Mouse (Mus musculus): Measurements from ENCODE around the gene Ikbke. TPM values are rescaled to one million over a fixed set of nuclear protein-coding genes. Genes with fewer than 3 reads are reported as not detected.

The Ikbke gene
- polyA plus RNA-seq, 1 experiment: 1.5 TPM

DNA sequence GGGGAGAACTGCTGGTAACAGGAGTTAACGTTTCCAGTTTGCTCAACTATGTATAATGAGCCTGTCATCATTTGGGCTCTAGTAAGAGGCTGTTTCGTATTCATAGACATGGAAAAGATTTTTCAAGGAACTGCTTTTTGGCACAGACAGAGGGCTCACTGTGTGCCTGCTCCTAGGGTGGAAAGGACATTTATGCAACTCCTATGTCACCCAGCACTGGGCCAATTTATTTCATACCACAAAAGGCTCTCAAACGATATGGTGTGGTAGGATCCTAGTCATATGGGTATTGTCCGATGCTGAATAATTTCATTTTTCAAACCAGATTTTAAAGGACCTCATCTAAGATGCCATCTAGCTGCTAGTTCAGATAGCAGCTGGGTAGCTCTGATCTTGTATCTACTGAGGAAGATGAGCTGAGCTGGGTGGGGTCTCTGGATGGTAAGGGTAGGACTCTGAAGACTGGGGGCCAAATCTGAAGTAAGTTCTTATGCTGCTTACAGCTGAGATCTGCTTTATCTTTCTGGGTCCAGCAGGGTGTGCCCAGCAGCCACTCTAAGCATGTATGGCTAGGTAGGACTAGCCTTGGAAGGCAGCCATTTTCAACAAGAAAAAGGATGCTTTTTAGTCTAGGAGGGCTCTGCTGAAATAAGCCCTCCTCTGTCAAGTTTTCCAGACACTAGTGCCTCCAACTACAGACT, 14.0 kb upstream of the Ikbke start:
- H3K4me3 ChIP-seq (replicated peaks; ENCODE audit: insufficient read depth, low read depth, low read length): no peak overlapping the region
- H3K27me3 ChIP-seq (ENCODE audit: control insufficient read depth, insufficient read depth, low read length): no peaks in the 10 kb centered on the region
- H3K27ac ChIP-seq (ENCODE audit: insufficient read depth, low read length): peak overlapping the region; percentile 45
- H3K4me1 ChIP-seq (ENCODE audit: control insufficient read depth, insufficient read depth, low read length): peaks cover 43% of the 10 kb centered on the region
- peak in 1 of 2 experiments; percentile 46 for DNase-seq
- TF ChIP-seq POLR2A (IDR thresholded peaks at IDR 0.05; ENCODE audit: borderline replicate concordance, insufficient read depth, low read length): no peak
- TF ChIP-seq CTCF (IDR thresholded peaks at IDR 0.05; ENCODE audit: borderline replicate concordance, insufficient read depth, low read depth, low read length): peak; percentile 60; the same call in 1 of the 2 replicates
- WGBS: 27% methylated on average over 4 of the region's 4 CpGs

- H3K27ac ChIP-seq (ENCODE audit: insufficient read depth, low read length): no peak overlapping the region
- 50% methylated on average over 2 of the region's 2 CpGs for WGBS
- peak; percentile 76 to 80 for DNase-seq
- TF ChIP-seq POLR2A (IDR thresholded peaks at IDR 0.05; ENCODE audit: borderline replicate concordance, insufficient read depth, low read length) (no peak), CTCF (IDR thresholded peaks at IDR 0.05; ENCODE audit: borderline replicate concordance, insufficient read depth, low read depth, low read length) (peak; percentile 74)
- H3K4me1 ChIP-seq (ENCODE audit: control insufficient read depth, insufficient read depth, low read length): peaks cover 25% of the 10 kb centered on the region; the same call in 1 of the 2 replicates
- no peaks in the 10 kb centered on the region for H3K27me3 ChIP-seq (ENCODE audit: control insufficient read depth, insufficient read depth, low read length)
- no peak overlapping the region for H3K4me3 ChIP-seq (replicated peaks; ENCODE audit: insufficient read depth, low read depth, low read length)
Measured at GRCm38 (mm10) chr1:131290648-131291047, 11.2 kb upstream of the Ikbke start.

DNA sequence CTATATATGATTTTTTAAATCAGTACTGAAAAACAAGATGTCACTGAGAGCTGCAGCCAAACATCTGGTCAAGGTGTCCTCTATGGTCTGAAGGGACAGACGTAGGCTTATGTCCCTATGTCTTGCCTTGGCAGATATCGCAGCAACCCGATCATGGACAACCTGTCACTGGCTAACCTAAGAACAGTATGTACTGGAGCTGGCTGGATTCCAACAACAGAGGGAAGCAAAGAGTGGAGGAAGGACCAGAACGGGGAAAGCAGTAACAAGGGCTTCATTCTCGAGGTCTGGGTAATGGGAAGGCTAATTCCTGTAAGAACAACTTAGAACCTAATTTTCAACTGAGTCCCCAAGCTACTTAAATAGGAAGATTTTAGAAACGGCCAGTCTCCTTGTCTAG, 9.5 kb upstream of the Ikbke start:
- H3K27ac ChIP-seq (ENCODE audit: insufficient read depth, low read length): no peak overlapping the region
- H3K27me3 ChIP-seq (ENCODE audit: control insufficient read depth, insufficient read depth, low read length): no peaks in the 10 kb centered on the region
- H3K4me1 ChIP-seq (ENCODE audit: control insufficient read depth, insufficient read depth, low read length): peaks cover 13% of the 10 kb centered on the region; the same call in 1 of the 2 replicates
- H3K4me3 ChIP-seq (replicated peaks; ENCODE audit: insufficient read depth, low read depth, low read length): no peak overlapping the region
- no peak for TF ChIP-seq CTCF (IDR thresholded peaks at IDR 0.05; ENCODE audit: borderline replicate concordance, insufficient read depth, low read depth, low read length)
- DNase-seq: no peak
- 28% methylated on average over 6 of the region's 6 CpGs for WGBS

DNA sequence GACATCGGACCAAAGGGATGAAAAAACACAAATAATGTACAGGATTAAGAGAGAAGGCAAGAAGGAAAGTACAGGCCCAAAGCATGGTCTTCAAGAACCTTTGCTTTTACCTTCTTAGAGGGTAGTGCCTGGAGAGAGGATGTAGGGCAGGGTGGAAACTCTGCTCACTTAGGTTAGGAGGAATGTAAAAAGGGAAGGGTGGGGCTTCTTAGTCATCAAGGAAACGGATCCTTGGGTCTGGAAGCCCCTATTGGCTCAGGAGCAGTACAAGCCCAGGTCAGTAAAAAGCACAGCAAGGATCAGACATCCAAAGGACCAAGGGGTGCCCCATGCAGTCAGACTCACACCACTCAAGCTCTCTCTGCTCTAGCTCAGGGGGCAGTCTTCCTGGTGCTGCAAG, 7.9 kb upstream of the Ikbke start:
- TF ChIP-seq POLR2A (IDR thresholded peaks at IDR 0.05; ENCODE audit: borderline replicate concordance, insufficient read depth, low read length) (no peak), CTCF (IDR thresholded peaks at IDR 0.05; ENCODE audit: borderline replicate concordance, insufficient read depth, low read depth, low read length) (no peak)
- DNase-seq: no peak
- WGBS: 33% methylated on average over 2 of the region's 2 CpGs
- Histone ChIP-seq H3K4me1 (ENCODE audit: control insufficient read depth, insufficient read depth, low read length) (peaks cover 8% of the 10 kb centered on the region; the same call in 1 of the 2 replicates), H3K4me3 (replicated peaks; ENCODE audit: insufficient read depth, low read depth, low read length) (no peak overlapping the region), H3K27me3 (ENCODE audit: control insufficient read depth, insufficient read depth, low read length) (no peaks in the 10 kb centered on the region), H3K27ac (ENCODE audit: insufficient read depth, low read length) (no peak overlapping the region)

- Histone ChIP-seq H3K4me1 (ENCODE audit: control insufficient read depth, insufficient read depth, low read length) (peaks cover 8% of the 10 kb centered on the region; the same call in 1 of the 2 replicates), H3K4me3 (replicated peaks; ENCODE audit: insufficient read depth, low read depth, low read length) (no peak overlapping the region), H3K27me3 (ENCODE audit: control insufficient read depth, insufficient read depth, low read length) (no peaks in the 10 kb centered on the region), H3K27ac (ENCODE audit: insufficient read depth, low read length) (no peak overlapping the region)
- 31% methylated on average over 5 of the region's 5 CpGs for WGBS
- DNase-seq: no peak
- no peak for TF ChIP-seq CTCF (IDR thresholded peaks at IDR 0.05; ENCODE audit: borderline replicate concordance, insufficient read depth, low read depth, low read length)
Measured at GRCm38 (mm10) chr1:131286803-131287202, 7.4 kb upstream of the Ikbke start.

- Histone ChIP-seq H3K4me3 (replicated peaks; ENCODE audit: insufficient read depth, low read depth, low read length) (no peak overlapping the region), H3K27me3 (ENCODE audit: control insufficient read depth, insufficient read depth, low read length) (no peaks in the 10 kb centered on the region), H3K4me1 (ENCODE audit: control insufficient read depth, insufficient read depth, low read length) (peaks cover 8% of the 10 kb centered on the region; the same call in 1 of the 2 replicates), H3K27ac (ENCODE audit: insufficient read depth, low read length) (no peak overlapping the region)
- no peak for DNase-seq
- no peak for TF ChIP-seq POLR2A (IDR thresholded peaks at IDR 0.05; ENCODE audit: borderline replicate concordance, insufficient read depth, low read length)
- TF ChIP-seq CTCF (IDR thresholded peaks at IDR 0.05; ENCODE audit: borderline replicate concordance, insufficient read depth, low read depth, low read length): no peak
- WGBS: 94% methylated on average over 4 of the region's 4 CpGs
Measured at GRCm38 (mm10) chr1:131284616-131285015, 5.2 kb upstream of the Ikbke start.

- Histone ChIP-seq H3K27ac (ENCODE audit: insufficient read depth, low read length) (no peak overlapping the region), H3K27me3 (ENCODE audit: control insufficient read depth, insufficient read depth, low read length) (no peaks in the 10 kb centered on the region), H3K4me1 (ENCODE audit: control insufficient read depth, insufficient read depth, low read length) (peaks cover 8% of the 10 kb centered on the region; the same call in 1 of the 2 replicates), H3K4me3 (replicated peaks; ENCODE audit: insufficient read depth, low read depth, low read length) (no peak overlapping the region)
- TF ChIP-seq POLR2A (IDR thresholded peaks at IDR 0.05; ENCODE audit: borderline replicate concordance, insufficient read depth, low read length) (no peak), CTCF (IDR thresholded peaks at IDR 0.05; ENCODE audit: borderline replicate concordance, insufficient read depth, low read depth, low read length) (peak; percentile 26; the same call in 1 of the 2 replicates)
- WGBS: 10% methylated on average over 1 of the region's 1 CpGs
- no peak for DNase-seq
Measured at GRCm38 (mm10) chr1:131284167-131284566, 4.8 kb upstream of the Ikbke start.

- H3K4me3 ChIP-seq (replicated peaks; ENCODE audit: insufficient read depth, low read depth, low read length): no peak overlapping the region
- no peak for TF ChIP-seq POLR2A (IDR thresholded peaks at IDR 0.05; ENCODE audit: borderline replicate concordance, insufficient read depth, low read length)
- no peak for TF ChIP-seq CTCF (IDR thresholded peaks at IDR 0.05; ENCODE audit: borderline replicate concordance, insufficient read depth, low read depth, low read length)
- no peaks in the 10 kb centered on the region for H3K27me3 ChIP-seq (ENCODE audit: control insufficient read depth, insufficient read depth, low read length)
- H3K4me1 ChIP-seq (ENCODE audit: control insufficient read depth, insufficient read depth, low read length): 0 out of 2 replicates have a peak, but pooled peaks cover 5% of the 10 kb centered on the region
- no peak overlapping the region for H3K27ac ChIP-seq (ENCODE audit: insufficient read depth, low read length)
- 55% methylated on average over 4 of the region's 4 CpGs for WGBS
- no peak for DNase-seq
Measured at GRCm38 (mm10) chr1:131281731-131282130, 2.3 kb upstream of the Ikbke start.
